Mouse (Mus musculus): ENCODE data around the gene Prx.
A peak's percentile ranks its signal among the peaks of the same experiment; 100 is the strongest.

Gene Prx

DNA sequence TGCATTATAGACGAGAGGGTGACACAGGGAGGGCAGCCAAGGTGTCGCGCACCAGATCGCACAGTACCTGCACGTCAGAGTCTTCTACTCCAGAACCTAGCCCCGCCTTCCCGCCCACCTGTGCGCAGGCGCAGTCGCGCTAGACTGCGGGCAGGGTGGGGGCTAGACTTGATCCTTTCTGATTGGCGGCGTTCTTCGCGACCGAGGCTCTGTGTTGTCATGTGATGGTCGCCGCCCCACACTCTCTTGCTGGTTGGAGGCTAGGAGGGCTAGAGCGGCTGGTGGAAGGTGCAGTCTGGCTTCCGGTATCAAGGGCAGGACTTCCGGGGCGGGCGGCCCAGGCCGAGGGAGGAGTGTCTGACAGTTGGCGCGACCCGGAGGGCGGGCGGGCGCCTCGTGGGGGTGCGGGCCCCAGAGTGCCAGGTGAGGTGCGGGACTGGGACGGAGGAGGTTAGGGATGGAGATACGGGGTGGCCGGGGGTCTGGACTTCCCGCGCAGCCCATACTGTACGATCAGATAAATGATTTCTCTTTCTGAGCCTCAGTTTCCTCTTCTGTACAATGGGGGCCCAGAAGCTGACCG lies 53.9 kb downstream of the Prx start, which contains the start of the genes Pld3 and 2310022A10Rik:
Pld3 (minus strand) TSS at position 288 of the 583 bp plus-strand sequence.
2310022A10Rik (plus strand) TSS at position 303 of the 583 bp plus-strand sequence.
- DNase-seq (ENCODE audit: low spot score in 2 of 2): peak; percentile 94 to 95

DNA sequence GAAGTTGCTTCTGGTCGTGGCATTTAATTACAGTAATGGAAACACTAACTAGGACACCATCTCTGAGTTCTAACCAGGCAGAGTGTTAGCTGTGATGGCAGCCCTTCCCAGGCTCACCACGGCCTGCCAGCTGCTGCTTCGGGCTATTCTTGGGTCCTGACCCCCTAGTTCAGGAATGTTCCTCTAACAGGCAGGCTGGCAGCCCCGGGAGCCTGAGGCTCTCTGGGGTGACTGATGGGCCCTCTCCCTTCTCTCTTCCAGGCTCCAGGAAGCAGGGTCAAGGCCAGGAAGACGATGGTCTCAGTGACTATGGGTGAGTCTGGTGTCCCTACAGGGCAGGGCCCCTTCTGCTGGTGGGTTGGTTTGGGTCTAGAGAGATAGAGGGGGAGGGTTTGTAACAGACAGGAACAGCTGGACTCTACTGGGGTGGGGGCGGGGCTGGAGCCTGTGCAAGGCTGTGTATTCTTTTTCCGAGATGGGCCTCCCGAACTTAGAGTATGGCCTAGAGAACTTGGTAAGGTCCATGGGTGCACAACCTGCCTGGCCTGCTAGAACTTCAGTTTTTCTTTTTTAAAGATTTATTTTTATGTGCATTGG lies 61.3 kb downstream of the Prx start:
- no peak for DNase-seq (ENCODE audit: low spot score in 2 of 2)

DNA sequence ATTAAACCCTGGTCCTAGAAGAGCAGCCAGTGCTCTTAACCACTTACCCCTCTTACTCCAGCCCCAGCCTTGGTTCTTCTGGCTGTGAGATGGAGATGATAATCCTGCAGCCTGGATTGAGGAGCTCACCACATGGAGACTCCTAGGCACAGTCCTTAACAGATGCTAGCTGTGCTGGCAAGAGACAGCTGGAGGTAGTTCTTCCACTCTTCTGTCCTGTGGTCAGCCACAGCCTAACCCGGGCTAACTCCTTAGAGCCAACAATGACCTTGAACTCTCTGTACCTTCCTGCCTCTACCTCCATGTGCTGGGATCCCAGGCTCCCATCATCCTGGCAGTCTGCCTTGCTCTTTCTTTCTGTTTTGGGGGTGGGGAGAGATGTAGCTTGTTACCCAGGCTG lies 61.9 kb downstream of the Prx start:
- DNase-seq (ENCODE audit: low spot score in 2 of 2): no peak

Data from urinary bladder, postnatal 4 days (tissue).